Mouse (Mus musculus) embryonic facial prominence, embryonic 10.5 days (tissue): ENCODE results near the gene Mpig6b. TPM values are rescaled to one million over a fixed set of nuclear protein-coding genes. Genes with fewer than 3 reads are reported as not detected.
A peak's percentile ranks its signal among the peaks of the same experiment; 100 is the strongest.

Source experiments
- DNase-seq: peaks from one replicate; pipeline ENCODE4 v3.0.0-alpha.2; 2017; ENCODE audit warnings: low spot score
- H3K27ac ChIP-seq: fragments of 300-500 bp; sonication (generic); replicated peaks from 2 replicates; pipeline ENCODE4 v1.5.1; 2016; ENCODE audit warnings: mild to moderate bottlenecking
- H3K27me3 ChIP-seq: fragments of 300-500 bp; sonication (generic); replicated peaks from 2 replicates; pipeline ENCODE4 v1.6.1; 2016; ENCODE audit warnings: low read depth, mild to moderate bottlenecking; ENCODE audit not compliant: poor library complexity, severe bottlenecking
- H3K36me3 ChIP-seq: fragments of 300-500 bp; sonication (generic); replicated peaks from 2 replicates; pipeline ENCODE4 v1.6.1; 2016; ENCODE audit warnings: mild to moderate bottlenecking, moderate library complexity
- H3K4me1 ChIP-seq: fragments of 300-500 bp; sonication (generic); 2 replicates; pipeline ENCODE4 v1.6.1; 2016
- H3K4me3 ChIP-seq: fragments of 300-500 bp; sonication (generic); 2 replicates; pipeline ENCODE4 v1.5.1; 2016; ENCODE audit warnings: mild to moderate bottlenecking, moderate library complexity
- H3K9me3 ChIP-seq: fragments of 300-500 bp; sonication (generic); 2 replicates; pipeline ENCODE4 v1.6.1; 2016; ENCODE audit warnings: mild to moderate bottlenecking
- WGBS: fragments of 180-500 bp; shearing (Covaris S2); methylation state at CpG from one replicate; pipeline ENCODE4 v1.1.7; 2016; 5-methylcytosine and 5-hydroxymethylcytosine counted together
- polyA plus RNA-seq: library from polyadenylated mRNA; unstranded; fragments of >200 nt; fragmentation: Nextera tagmentation; extraction: Ambion mirVana; gene quantifications from 2 replicates; pipeline ENCODE4 v1.2.1, GENCODE M21; 2016

The Mpig6b gene
- polyA plus RNA-seq, 1 experiment from 2014 or later = 0.93 TPM

DNA sequence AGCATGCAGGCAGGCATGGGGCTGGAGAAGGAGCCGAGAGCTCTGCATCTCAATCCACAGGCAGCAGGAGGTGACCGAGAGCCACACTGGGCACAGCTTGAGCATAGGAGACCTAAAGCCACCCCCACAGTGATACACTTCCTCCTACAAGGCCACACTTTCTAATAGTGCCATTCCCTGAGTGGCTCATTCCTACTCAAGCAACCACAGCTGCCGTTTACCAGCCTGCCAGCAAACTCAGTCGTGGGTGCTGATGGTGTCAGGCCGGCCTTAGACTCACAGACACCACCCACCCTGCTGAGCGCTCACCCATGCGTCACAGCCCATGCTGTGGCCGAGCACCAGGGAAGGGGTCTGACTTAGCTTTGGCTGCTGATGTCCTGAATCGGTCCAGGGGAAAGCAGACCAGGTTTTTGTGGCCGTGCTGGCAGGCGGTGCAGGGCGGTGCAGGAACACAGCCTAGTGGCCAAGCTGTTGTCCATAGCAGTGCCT, 31.2 kb upstream of the Mpig6b start:
- H3K36me3 ChIP-seq = peaks cover 97% of the 10 kb centered on the region
- H3K27me3 ChIP-seq = no peaks in the 10 kb centered on the region
- no peaks in the 10 kb centered on the region; the same call in 1 of the 2 replicates for H3K4me1 ChIP-seq
- no peak for DNase-seq
- no peaks in the 10 kb centered on the region for H3K9me3 ChIP-seq
- no peak overlapping the region for H3K27ac ChIP-seq
- no peak overlapping the region for H3K4me3 ChIP-seq
- WGBS = 81% methylated on average over 12 of the region's 12 CpGs

DNA sequence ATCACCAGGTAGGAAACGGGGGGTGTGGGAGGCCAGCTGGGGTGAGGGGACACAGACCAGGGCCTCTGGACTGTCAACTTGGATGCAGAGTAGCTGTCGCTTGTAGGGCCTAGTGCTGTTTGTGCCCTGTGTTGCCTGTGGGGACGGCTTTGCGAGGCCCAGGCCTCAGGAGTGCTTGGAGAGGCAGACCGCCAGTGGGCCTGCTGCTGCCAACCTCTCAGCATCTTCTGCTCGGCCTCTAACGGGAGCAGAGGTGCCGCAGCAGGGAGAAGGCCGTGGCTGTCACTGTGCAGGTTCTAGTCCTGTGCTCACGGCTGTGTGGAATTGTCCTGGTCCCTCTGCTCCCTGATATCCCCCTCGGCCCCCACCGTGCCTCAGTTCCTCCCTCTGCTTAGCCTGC, 30.6 kb upstream of the Mpig6b start:
- Histone ChIP-seq H3K27me3 (no peaks in the 10 kb centered on the region), H3K9me3 (no peaks in the 10 kb centered on the region), H3K4me1 (no peaks in the 10 kb centered on the region; the same call in 1 of the 2 replicates), H3K36me3 (peaks cover 97% of the 10 kb centered on the region), H3K27ac (no peak overlapping the region; the same call in 1 of the 2 replicates), H3K4me3 (no peak overlapping the region)
- no peak for DNase-seq
- WGBS = 84% methylated on average over 12 of the region's 12 CpGs

DNA sequence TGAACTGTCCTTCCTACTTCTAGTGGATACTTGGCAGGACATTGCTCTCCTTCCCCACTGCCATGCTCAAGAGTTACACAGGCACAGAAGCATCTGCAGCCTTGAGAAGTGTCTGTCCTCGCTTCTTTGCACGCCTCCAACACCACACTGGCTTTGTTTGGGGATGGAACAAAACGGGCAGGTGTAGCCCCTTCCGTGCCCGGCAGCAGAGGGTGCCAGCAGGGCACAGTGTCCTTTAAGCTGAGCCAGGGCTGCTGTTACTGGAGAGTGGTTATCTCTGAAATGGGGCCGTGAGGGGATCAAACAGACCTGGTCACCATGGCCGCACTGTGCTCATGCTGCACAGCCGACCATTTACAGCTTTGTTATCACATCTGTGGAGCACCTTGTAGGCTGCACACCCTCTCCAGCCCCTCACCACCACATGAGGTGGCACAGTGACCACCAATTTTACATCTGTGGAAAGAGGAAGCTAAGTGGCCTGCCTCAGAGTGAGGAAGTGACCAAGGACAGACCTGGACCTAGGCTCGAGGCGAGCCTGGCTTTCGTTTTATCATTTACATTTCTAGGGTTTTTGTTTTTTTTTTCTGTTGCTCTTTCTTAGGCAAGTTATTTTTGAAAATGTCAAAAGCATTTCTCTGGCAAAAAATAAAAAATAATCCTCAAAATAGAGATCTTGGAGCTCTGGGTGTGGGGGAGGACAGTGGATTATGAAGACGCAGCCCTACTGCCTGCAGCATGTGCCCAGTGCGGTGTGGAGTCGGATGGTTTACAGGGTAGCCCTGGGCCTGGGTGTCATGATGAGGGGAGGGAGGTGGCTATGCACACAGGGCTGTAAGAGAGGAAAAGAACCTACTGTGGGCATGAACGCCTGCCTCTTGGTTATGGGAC, 28.7 kb upstream of the Mpig6b start:
- H3K27ac ChIP-seq = no peak overlapping the region
- H3K4me3 ChIP-seq = peak overlapping the region; percentile 16; the same call in 1 of the 2 replicates
- no peaks in the 10 kb centered on the region for H3K27me3 ChIP-seq
- DNase-seq = no peak
- WGBS = 92% methylated on average over 15 of the region's 15 CpGs
- peaks cover 12% of the 10 kb centered on the region for H3K4me1 ChIP-seq
- no peaks in the 10 kb centered on the region for H3K9me3 ChIP-seq
- peaks cover 83% of the 10 kb centered on the region for H3K36me3 ChIP-seq

DNA sequence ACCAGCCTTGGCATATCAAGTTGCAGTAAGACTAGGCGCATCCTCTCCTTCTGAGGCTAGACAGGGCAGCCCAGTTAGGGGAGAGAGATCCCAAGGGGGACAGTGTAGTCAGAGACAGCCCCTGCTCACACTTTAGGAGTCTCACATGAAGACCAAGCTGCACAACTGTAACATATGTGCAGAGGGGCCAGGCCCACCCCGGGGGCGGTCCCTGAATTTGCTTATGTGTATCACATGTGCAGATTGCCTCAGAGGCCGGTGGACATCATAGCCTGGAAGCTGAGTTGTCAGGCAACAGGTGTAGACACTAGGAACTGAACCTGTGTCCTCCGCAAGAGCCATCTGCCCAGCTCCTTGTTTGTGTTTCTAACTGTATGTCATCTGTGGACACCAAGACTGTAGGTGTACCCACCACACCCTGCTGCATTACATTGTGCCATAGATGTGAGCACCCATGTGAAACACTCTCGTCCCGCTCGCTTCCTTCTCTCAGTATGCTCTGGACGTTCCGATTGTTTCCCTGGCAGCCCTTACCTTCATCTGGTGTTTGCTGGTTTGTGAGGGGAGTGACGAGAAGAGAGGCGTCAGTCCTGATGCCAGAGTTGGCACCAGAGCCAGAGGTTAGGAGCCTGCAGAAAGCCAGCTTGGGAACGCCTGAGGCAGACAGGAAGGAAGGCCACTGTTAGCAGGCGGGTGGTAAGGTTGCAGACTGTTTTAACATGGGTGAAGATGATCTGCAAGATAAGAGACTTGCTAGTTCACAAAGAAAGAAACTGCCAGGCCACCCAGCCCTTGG, 26.6 kb upstream of the Mpig6b start:
- peaks cover 63% of the 10 kb centered on the region for H3K36me3 ChIP-seq
- no peaks in the 10 kb centered on the region for H3K9me3 ChIP-seq
- H3K4me3 ChIP-seq = no peak overlapping the region; the same call in 1 of the 2 replicates
- no peak overlapping the region for H3K27ac ChIP-seq
- WGBS = 86% methylated on average over 14 of the region's 14 CpGs
- no peaks in the 10 kb centered on the region for H3K27me3 ChIP-seq
- no peak for DNase-seq
- peaks cover 17% of the 10 kb centered on the region for H3K4me1 ChIP-seq

DNA sequence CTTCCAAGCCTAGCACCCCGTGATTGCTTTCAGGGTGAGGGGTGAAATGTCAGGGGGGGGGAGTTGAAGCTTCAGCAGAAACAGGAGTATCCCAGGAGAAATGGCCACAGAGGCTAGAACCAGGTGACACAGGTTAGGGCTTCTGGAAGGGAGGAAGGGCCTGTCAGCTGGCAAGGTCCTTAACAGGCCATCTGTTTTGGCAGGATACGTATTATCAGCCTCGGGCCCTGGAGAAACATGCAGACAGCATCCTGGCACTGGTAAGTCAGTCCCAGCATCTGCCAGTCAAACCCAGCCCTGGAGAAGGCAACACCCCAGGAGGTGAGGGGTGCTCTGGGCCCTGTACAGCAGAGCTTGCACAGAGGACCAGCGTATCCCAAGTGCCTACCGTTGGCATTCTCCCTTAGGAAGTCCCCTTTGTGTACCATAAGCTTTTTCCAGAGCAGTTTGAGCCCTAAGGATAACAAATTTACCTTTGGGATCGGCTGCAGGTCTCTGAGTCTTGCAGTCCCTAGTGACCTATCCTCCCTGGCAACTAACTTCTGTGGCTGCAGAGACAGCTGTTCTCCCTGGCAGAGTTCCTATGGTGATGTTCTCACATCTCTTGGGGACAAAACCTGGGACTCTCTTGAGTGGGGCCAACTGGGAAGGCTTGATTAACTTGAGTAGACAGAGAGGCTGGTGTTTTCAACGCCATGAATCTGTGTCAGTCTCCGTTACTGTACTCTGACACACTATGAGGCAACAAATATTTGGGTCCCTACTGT, 24.4 kb upstream of the Mpig6b start:
- H3K27ac ChIP-seq = 0 out of 2 replicates have a peak overlapping the region, but pooled peaks have one; percentile 24
- no peaks in the 10 kb centered on the region for H3K9me3 ChIP-seq
- no peak for DNase-seq
- no peaks in the 10 kb centered on the region for H3K27me3 ChIP-seq
- 76% methylated on average over 8 of the region's 8 CpGs for WGBS
- peaks cover 41% of the 10 kb centered on the region for H3K36me3 ChIP-seq
- H3K4me1 ChIP-seq = peaks cover 17% of the 10 kb centered on the region
- H3K4me3 ChIP-seq = peak overlapping the region; percentile 83

DNA sequence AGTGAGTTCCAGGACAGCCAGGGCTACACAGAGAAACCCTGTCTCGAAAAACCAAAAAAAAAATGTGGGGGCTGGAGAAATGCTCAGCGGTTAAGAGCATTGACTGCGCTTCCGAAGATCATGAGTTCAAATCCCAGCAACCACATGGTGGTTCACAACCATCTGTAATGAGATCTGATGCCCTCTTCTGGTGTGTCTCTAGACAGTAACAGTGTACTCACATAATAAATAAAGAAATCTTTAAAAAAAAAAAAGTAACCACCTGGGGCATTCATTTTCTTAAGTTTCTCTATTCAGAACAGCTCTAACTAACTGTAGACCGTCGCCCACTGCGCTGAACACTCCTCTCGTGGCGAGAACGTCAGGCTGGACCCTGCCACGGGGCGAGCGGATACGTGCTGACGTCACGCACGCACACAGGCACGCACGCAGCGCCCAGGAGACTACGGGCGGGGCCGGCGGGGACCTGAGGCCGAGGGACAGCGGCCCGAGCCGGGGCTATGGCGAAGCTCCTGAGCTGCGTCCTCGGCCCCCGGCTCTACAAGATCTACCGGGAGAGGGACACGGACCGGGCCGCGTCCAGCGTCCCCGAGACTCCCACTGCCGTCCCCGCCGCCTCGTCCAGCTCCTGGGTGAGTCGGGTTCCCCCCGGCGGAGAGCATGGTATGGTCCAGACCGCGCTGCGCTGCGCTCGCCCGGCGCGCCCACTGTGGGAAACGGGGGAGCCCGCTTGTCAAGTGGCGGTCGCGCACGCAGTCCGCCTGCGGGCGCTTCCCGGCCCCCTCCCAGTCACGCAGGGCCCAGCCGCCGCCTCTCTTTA, 23.1 kb upstream of the Mpig6b start, which contains the start of gene Abhd16a:
Abhd16a (plus strand) TSS at position 439 of the 820 bp plus-strand sequence.
- no peaks in the 10 kb centered on the region for H3K9me3 ChIP-seq
- WGBS = 3% methylated on average over 67 of the region's 67 CpGs
- H3K4me3 ChIP-seq = peak within 1 kb of the TSS; percentile 83
- H3K36me3 ChIP-seq = peaks cover 28% of the 10 kb centered on the region
- H3K27me3 ChIP-seq = no peaks in the 10 kb centered on the region
- DNase-seq = peak; percentile 95
- H3K4me1 ChIP-seq = peaks cover 17% of the 10 kb centered on the region
- H3K27ac ChIP-seq = peak within 1 kb of the TSS; percentile 99

DNA sequence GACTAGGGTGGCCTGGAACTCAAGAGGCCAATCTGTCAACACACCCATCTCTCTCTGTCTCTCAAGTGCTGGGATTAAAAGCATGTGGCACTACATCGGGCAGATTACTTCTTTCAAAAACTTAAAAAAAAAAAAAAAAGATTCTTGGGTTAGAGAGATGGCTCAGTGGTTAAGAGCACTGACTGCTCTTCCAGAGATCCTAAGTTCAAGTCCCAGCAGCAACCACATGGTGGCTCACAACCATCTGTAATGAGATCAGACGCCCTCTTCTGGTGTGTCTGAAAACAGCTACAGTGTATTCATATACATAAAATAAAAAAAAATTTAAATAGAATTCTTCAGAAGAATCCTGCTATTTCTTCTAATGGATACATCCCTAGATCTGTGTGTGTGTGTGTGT, 22.2 kb upstream of the Mpig6b start:
- peaks cover 20% of the 10 kb centered on the region for H3K36me3 ChIP-seq
- WGBS = 53% methylated on average over 2 of the region's 2 CpGs

DNA sequence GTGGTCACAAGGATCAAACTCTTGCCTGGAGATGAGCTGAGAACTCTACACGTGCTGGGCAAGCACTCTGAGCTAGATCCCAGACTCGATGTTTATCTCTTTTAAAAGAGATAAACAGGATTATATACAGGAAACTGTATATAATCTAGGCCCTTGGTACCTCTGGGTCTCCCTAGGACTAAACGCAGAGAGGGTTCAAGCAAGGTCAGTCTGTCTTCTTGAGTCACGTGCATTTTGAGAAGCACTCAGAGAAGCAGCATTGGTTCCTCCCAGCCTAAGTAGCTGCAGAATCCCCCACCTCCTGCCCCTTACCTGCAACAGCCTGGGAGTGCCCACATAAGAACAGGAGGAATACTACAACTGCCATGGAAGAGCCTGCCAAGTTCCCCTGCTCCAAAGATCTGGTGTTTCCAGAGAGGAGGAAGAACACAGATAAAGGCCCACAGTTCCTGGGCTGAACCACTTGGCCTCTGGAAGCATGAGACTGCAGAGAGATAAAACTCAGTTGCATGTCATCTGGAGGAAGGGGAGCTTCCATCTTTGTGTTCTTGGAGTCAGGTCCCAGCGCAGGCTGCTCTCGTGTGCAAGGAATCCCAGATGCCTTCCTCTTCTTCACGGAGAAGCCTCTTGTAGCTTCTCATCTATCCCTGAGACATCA, 19.4 kb upstream of the Mpig6b start, which contains the start of gene Ly6g6f:
Ly6g6f (minus strand) TSS at position 403 of the 658 bp plus-strand sequence.
- Histone ChIP-seq H3K9me3 (no peaks in the 10 kb centered on the region), H3K27ac (no peak within 1 kb of the TSS), H3K4me3 (no peak within 1 kb of the TSS), H3K36me3 (no peaks in the 10 kb centered on the region), H3K27me3 (peaks cover 4% of the 10 kb centered on the region; the same call in 1 of the 2 replicates), H3K4me1 (peaks cover 11% of the 10 kb centered on the region)
- no peak for DNase-seq
- WGBS = 80% methylated on average over 7 of the region's 7 CpGs

More for the DNA sequence above, 22.2 kb upstream of the Mpig6b start:
- Histone ChIP-seq H3K9me3 (no peaks in the 10 kb centered on the region), H3K4me3 (no peak overlapping the region), H3K27me3 (no peaks in the 10 kb centered on the region), H3K4me1 (peaks cover 17% of the 10 kb centered on the region), H3K27ac (no peak overlapping the region)
- DNase-seq = no peak

DNA sequence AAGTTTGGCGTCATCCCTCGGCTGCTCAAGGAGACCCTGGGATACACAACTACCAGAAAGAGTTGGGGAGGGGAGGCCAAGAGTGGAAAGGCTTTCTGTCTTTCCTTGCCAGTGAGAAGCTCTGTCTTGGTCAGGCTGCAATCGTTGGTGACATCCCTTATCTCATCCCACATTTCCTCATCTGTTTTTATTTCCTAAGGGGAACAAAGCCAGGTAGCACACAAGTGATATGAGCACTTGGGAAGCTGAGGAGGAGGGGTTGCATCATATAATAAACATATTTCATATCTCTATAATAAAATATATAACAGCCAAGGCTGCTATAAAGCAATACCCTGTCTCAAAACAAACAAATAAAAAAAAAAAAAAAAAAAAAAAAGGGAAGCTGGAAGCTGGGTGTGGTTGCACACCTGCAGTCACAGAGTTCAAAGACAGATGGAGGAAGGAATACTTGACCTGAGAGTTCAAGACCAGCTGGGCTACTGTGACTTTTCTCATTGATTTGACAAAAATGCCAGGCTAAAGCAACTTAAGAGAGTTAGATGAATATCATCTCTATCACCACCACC, 18.0 kb upstream of the Mpig6b start:
- Histone ChIP-seq H3K4me1 (no peaks in the 10 kb centered on the region), H3K9me3 (no peaks in the 10 kb centered on the region), H3K4me3 (no peak overlapping the region), H3K36me3 (no peaks in the 10 kb centered on the region), H3K27ac (no peak overlapping the region), H3K27me3 (peaks cover 16% of the 10 kb centered on the region; the same call in 1 of the 2 replicates)
- no peak for DNase-seq
- 86% methylated on average over 3 of the region's 3 CpGs for WGBS

DNA sequence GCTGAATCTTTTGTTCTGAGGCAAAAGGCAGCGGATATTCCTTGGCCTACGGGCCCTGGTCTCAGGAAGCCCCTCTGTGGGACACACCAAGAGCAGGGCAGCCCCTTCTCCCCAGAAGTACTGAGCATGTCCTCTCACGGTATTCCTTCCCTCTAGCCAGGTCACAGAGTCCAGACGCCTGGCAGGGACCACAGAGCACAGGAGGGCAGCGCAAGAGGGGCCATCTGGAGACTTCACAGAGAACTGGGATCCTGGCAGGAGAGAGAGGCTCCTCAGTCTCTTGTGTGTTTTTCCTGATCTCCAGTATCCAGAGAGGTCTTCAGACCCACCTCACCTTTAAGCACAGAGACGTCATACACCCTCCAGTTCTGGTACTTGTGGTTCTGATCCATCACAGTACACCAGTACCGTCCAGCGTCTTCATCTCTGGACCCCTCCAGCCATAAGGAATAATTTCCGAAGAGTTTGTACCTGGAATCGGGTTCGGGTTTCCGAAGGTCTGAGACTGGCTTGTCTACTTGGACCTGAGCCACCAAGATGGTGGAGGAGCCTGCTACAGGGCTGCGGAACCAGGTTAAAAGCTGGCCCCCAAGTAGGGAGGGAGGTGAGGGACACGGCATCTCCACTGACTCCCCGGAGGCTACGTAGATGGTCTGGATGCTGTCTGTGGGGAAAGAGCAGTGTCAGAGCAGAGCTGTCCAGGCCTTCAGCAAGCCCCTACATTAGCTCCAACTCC, 17.0 kb upstream of the Mpig6b start:
- H3K4me1 ChIP-seq = peaks cover 3% of the 10 kb centered on the region
- no peak overlapping the region for H3K4me3 ChIP-seq
- peaks cover 20% of the 10 kb centered on the region for H3K27me3 ChIP-seq
- no peak for DNase-seq
- H3K9me3 ChIP-seq = no peaks in the 10 kb centered on the region
- peak overlapping the region; percentile 32; the same call in 1 of the 2 replicates for H3K27ac ChIP-seq
- no peaks in the 10 kb centered on the region for H3K36me3 ChIP-seq
- 84% methylated on average over 16 of the region's 16 CpGs for whole genome bisulfite sequencing
